Mouse (Mus musculus) erythroblast, embryonic 14.5 days (primary cell): Measurements from ENCODE around the gene Slc9c1.

ENCODE experiments used
- GATA1 ChIP-seq: IDR thresholded peaks from 2 replicates; pipeline ENCODE4 v1.6.1; 2012; ENCODE audit warnings: low read length, inconsistent platforms, mixed read lengths
- TAL1 ChIP-seq: IDR thresholded peaks from 3 replicates; pipeline ENCODE4 v1.6.1; 2012; ENCODE audit warnings: low read length, inconsistent platforms, mixed read lengths

GRCm38 (mm10) chr16:45651497-45651896, 116.4 kb downstream of the Slc9c1 start:
- TF ChIP-seq GATA1 (no peak), TAL1 (no peak)
